26 mouse cellular contexts compared by ENCODE assay signal in the genomic region with DNA sequence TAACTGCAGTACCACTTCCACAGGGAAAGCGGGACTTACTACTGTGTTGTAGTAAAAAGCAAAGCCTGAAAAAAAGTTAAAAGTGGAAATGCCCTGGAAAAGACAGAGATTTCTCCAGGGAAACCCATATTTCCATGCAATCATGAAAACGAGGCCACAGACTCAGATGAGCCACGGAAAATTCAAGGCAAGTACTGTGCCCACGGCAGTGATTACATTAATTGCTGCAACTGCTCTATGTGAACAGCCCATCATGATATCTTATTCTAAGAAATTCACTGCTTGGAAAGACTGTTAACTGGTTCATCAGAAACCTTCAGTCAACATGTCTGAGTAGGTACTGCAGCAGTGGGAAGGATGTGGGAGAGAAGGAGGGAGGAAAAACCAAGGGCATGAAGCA.
DNase-seq lines count a peak whose midpoint lies in the region; ATAC-seq and TF ChIP-seq lines count a peak whose summit lies in the region.
"Had no signal": no experiment of that assay in that cellular context is flagged by ENCODE, and none has a peak within 500 bp of the region (broad histone marks: within the 10 kb centered on the region; RNA-seq: fewer than 3 reads in every experiment).

No protein-coding gene starts in this region.

- no peak for TF ChIP-seq POLR2A in brain, embryonic 14.5 days (IDR thresholded peaks at IDR 0.05; ENCODE audit: borderline replicate concordance, extremely low read depth, insufficient read depth, insufficient read length, poor library complexity, severe bottlenecking)

- H3K9ac ChIP-seq in hindbrain, postnatal 0 days (replicated peaks; ENCODE audit: low read length), result no peak overlapping the region
- H3K9ac ChIP-seq in midbrain, postnatal 0 days (replicated peaks; ENCODE audit: low read length, poor library complexity, severe bottlenecking), result no peak overlapping the region
- no peak overlapping the region for H3K9ac ChIP-seq in midbrain, embryonic 11.5 days (ENCODE audit: low read length)
- H3K9ac ChIP-seq: embryonic facial prominence, embryonic 13.5 days; forebrain, embryonic 12.5 days; forebrain, embryonic 15.5 days; hindbrain, embryonic 14.5 days; intestine, embryonic 15.5 days had no signal

- H3K36me3 ChIP-seq in hindbrain, postnatal 0 days (ENCODE audit: insufficient read depth, low read length), result no peaks in the 10 kb centered on the region
- no peaks in the 10 kb centered on the region for H3K36me3 ChIP-seq in hindbrain, embryonic 10.5 days
- H3K36me3 ChIP-seq in midbrain, postnatal 0 days (ENCODE audit: insufficient read depth, low read length), result no peaks in the 10 kb centered on the region
- H3K36me3 ChIP-seq in midbrain, embryonic 11.5 days (ENCODE audit: control insufficient read depth, insufficient read depth, low read length), result no peaks in the 10 kb centered on the region
- H3K36me3 ChIP-seq: embryonic facial prominence, embryonic 10.5 days; embryonic facial prominence, embryonic 13.5 days; forebrain, embryonic 12.5 days; forebrain, embryonic 15.5 days; intestine, embryonic 15.5 days had no signal

- H3K27ac ChIP-seq in hindbrain, postnatal 0 days, result no peak overlapping the region
- H3K27ac ChIP-seq in hindbrain, embryonic 10.5 days, result no peak overlapping the region
- H3K27ac ChIP-seq in midbrain, postnatal 0 days (ENCODE audit: low read depth, low read length), result 0 out of 2 replicates have a peak overlapping the region, but pooled peaks have one; percentile 38
- H3K27ac ChIP-seq in midbrain, embryonic 11.5 days (ENCODE audit: low read depth, low read length), result no peak overlapping the region
- H3K27ac ChIP-seq: embryonic facial prominence, embryonic 10.5 days; embryonic facial prominence, embryonic 13.5 days; forebrain, embryonic 12.5 days; forebrain, embryonic 15.5 days; gastrocnemius, adult 2 months; hindbrain, embryonic 14.5 days; intestine, embryonic 15.5 days had no signal

- no peaks in the 10 kb centered on the region for H3K27me3 ChIP-seq in hindbrain, postnatal 0 days (ENCODE audit: insufficient read depth, low read length)
- H3K27me3 ChIP-seq in hindbrain, embryonic 10.5 days (ENCODE audit: insufficient read depth, poor library complexity, severe bottlenecking), result no peaks in the 10 kb centered on the region
- no peaks in the 10 kb centered on the region for H3K27me3 ChIP-seq in midbrain, postnatal 0 days (ENCODE audit: insufficient read depth, low read length)
- H3K27me3 ChIP-seq in midbrain, embryonic 11.5 days (ENCODE audit: control insufficient read depth, insufficient read depth, low read length), result no peaks in the 10 kb centered on the region
- H3K27me3 ChIP-seq: embryonic facial prominence, embryonic 13.5 days; forebrain, embryonic 12.5 days; forebrain, embryonic 15.5 days; intestine, embryonic 15.5 days had no signal

- H3K4me2 ChIP-seq in hindbrain, postnatal 0 days (ENCODE audit: low read depth, low read length), result no peak overlapping the region
- H3K4me2 ChIP-seq in midbrain, postnatal 0 days (ENCODE audit: low read depth, low read length, poor library complexity, severe bottlenecking), result no peak overlapping the region
- no peak overlapping the region for H3K4me2 ChIP-seq in midbrain, embryonic 11.5 days
- H3K4me2 ChIP-seq: embryonic facial prominence, embryonic 13.5 days; forebrain, embryonic 12.5 days; forebrain, embryonic 15.5 days; heart, embryonic 11.5 days; hindbrain, embryonic 14.5 days; intestine, embryonic 15.5 days had no signal

- 69% methylated on average over 4 of the region's 4 CpGs for WGBS in hindbrain, postnatal 0 days
- WGBS in hindbrain, embryonic 10.5 days, result 87% methylated on average over 4 of the region's 4 CpGs
- 46% methylated on average over 4 of the region's 4 CpGs for WGBS in midbrain, postnatal 0 days
- WGBS in midbrain, embryonic 11.5 days, result 79% methylated on average over 4 of the region's 4 CpGs

- no peak overlapping the region for H3K4me3 ChIP-seq in hindbrain, postnatal 0 days (ENCODE audit: low read length)
- H3K4me3 ChIP-seq in hindbrain, embryonic 10.5 days, result no peak overlapping the region
- H3K4me3 ChIP-seq in midbrain, postnatal 0 days (ENCODE audit: low read depth, low read length), result no peak overlapping the region
- no peak overlapping the region for H3K4me3 ChIP-seq in midbrain, embryonic 11.5 days (ENCODE audit: low read depth, low read length)
- H3K4me3 ChIP-seq: embryonic facial prominence, embryonic 10.5 days; embryonic facial prominence, embryonic 13.5 days; erythroblast, embryonic 14.5 days; forebrain, embryonic 12.5 days; forebrain, embryonic 15.5 days; gastrocnemius, adult 2 months; intestine, embryonic 15.5 days had no signal

- 0 out of 2 replicates have a peak, but pooled peaks have one; percentile 18 for ATAC-seq in hindbrain, postnatal 0 days
- no peak for ATAC-seq in midbrain, postnatal 0 days (ENCODE audit: low FRiP score)
- ATAC-seq in midbrain, embryonic 11.5 days (ENCODE audit: low FRiP score), result no peak
- ATAC-seq: activated CD4-positive, CD25-positive, alpha-beta regulatory T cell, adult 4 months; CD4-positive, CD25-positive, alpha-beta regulatory T cell, adult 4 months; forebrain, embryonic 15.5 days; intestine, embryonic 15.5 days had no signal

- H3K4me1 ChIP-seq in hindbrain, postnatal 0 days (ENCODE audit: insufficient read depth, low read length), result no peaks in the 10 kb centered on the region
- H3K4me1 ChIP-seq in hindbrain, embryonic 10.5 days (replicated peaks), result no peaks in the 10 kb centered on the region
- H3K4me1 ChIP-seq in midbrain, postnatal 0 days (ENCODE audit: insufficient read depth, low read length), result no peaks in the 10 kb centered on the region; the same call in none of the 2 replicates
- H3K4me1 ChIP-seq in midbrain, embryonic 11.5 days (ENCODE audit: control insufficient read depth, insufficient read depth, low read length), result no peaks in the 10 kb centered on the region
- H3K4me1 ChIP-seq: embryonic facial prominence, embryonic 10.5 days; embryonic facial prominence, embryonic 13.5 days; forebrain, embryonic 12.5 days; forebrain, embryonic 15.5 days; intestine, embryonic 15.5 days had no signal

- no peaks in the 10 kb centered on the region for H3K9me3 ChIP-seq in hindbrain, postnatal 0 days (ENCODE audit: low read length)
- H3K9me3 ChIP-seq in hindbrain, embryonic 10.5 days, result no peaks in the 10 kb centered on the region
- H3K9me3 ChIP-seq in midbrain, postnatal 0 days (ENCODE audit: low read length), result no peaks in the 10 kb centered on the region
- no peaks in the 10 kb centered on the region for H3K9me3 ChIP-seq in midbrain, embryonic 11.5 days (ENCODE audit: control insufficient read depth, low read length)
- H3K9me3 ChIP-seq: embryonic facial prominence, embryonic 10.5 days; embryonic facial prominence, embryonic 13.5 days; forebrain, embryonic 12.5 days; forebrain, embryonic 15.5 days; intestine, embryonic 15.5 days had no signal

- no peak for TF ChIP-seq CTCF in hindbrain, postnatal 0 days (IDR thresholded peaks at IDR 0.05; ENCODE audit: low read depth)
- TF ChIP-seq CTCF in midbrain, postnatal 0 days (IDR thresholded peaks at IDR 0.05), result no peak
- TF ChIP-seq CTCF in brain, embryonic 14.5 days (IDR thresholded peaks at IDR 0.05; ENCODE audit: borderline replicate concordance, extremely low read depth, insufficient read depth, insufficient read length), result no peak

- DNase-seq in hindbrain, postnatal 0 days (ENCODE audit: low spot score), result peak; percentile 36
- DNase-seq in hindbrain, embryonic 10.5 days (ENCODE audit: low spot score), result no peak
- DNase-seq in midbrain, postnatal 0 days (ENCODE audit: low spot score), result peak; percentile 45
- no peak for DNase-seq in midbrain, embryonic 11.5 days (ENCODE audit: low spot score, missing footprints)
- DNase-seq in brain, embryonic 14.5 days (ENCODE audit: low read depth), result peak; percentile 34
- DNase-seq in Muller cell, postnatal 12 days (ENCODE audit: inconsistent ontology term), result no peak
- DNase-seq: adrenal gland, adult 8-10 months; adrenal gland, postnatal 25 days; cerebellum, adult 11 months; cerebellum, adult 2 months; cerebellum, adult 9-11 months; cerebellum, postnatal 36 days; embryo, embryonic 11 days; gastrocnemius, adult 2 months; gastrocnemius, postnatal 14 days; heart, adult 11 months had no signal

Comparison
In these comparisons a context has a peak if more than half of its experiments do, and no peak if none do; other contexts are left out.
1. DNase-seq: peak in hindbrain, postnatal 0 days (single experiment), midbrain, postnatal 0 days (single experiment) and brain, embryonic 14.5 days (single experiment); none in hindbrain, embryonic 10.5 days (single experiment), midbrain, embryonic 11.5 days (single experiment) and Muller cell, postnatal 12 days (single experiment).